Mouse (Mus musculus) layer of hippocampus, adult 9-10 months (tissue): ENCODE data around the gene Nsun2.
A peak's percentile ranks its signal among the peaks of the same experiment; 100 is the strongest.

Experiments used
- DNase-seq: peaks from one replicate; pipeline ENCODE4 v3.0.0; 2022; ENCODE audit warnings: low spot score

Nsun2 gene

GRCm38 (mm10) chr13:69524158-69524530, 9.4 kb upstream of the Nsun2 start:
- DNase-seq: no peak

- no peak for DNase-seq
Measured at GRCm38 (mm10) chr13:69525867-69526266, 7.7 kb upstream of the Nsun2 start.

GRCm38 (mm10) chr13:69528531-69528930, 5.0 kb upstream of the Nsun2 start:
- no peak for DNase-seq

- no peak for DNase-seq
Measured at GRCm38 (mm10) chr13:69530156-69530555, 3.4 kb upstream of the Nsun2 start.

GRCm38 (mm10) chr13:69530951-69531350, 2.6 kb upstream of the Nsun2 start:
- DNase-seq: no peak

- DNase-seq: no peak
Measured at GRCm38 (mm10) chr13:69531431-69531830, 2.1 kb upstream of the Nsun2 start.

GRCm38 (mm10) chr13:69532101-69532892, 1.2 kb upstream of the Nsun2 start:
- DNase-seq: no peak

GRCm38 (mm10) chr13:69532893-69533404, 597 bp upstream of the Nsun2 start:
- no peak for DNase-seq

- DNase-seq: no peak
Measured at GRCm38 (mm10) chr13:69534334-69534653, 748 bp downstream of the Nsun2 start, which contains the start of gene Tent4a. TSS of gene Tent4a (minus strand) at chr13:69534617.

- DNase-seq: peak; percentile 92
Measured at GRCm38 (mm10) chr13:69534654-69535551, 1.4 kb downstream of the Nsun2 start.

- no peak for DNase-seq
Measured at GRCm38 (mm10) chr13:69536021-69536420, 2.5 kb downstream of the Nsun2 start.

- DNase-seq: no peak
Measured at GRCm38 (mm10) chr13:69537366-69537765, 3.8 kb downstream of the Nsun2 start.

GRCm38 (mm10) chr13:69538327-69538726, 4.8 kb downstream of the Nsun2 start:
- DNase-seq: no peak

GRCm38 (mm10) chr13:69541209-69541608, 7.7 kb downstream of the Nsun2 start:
- DNase-seq: no peak

- no peak for DNase-seq
Measured at GRCm38 (mm10) chr13:69541776-69542175, 8.2 kb downstream of the Nsun2 start.

- no peak for DNase-seq
Measured at GRCm38 (mm10) chr13:69542571-69543352, 9.2 kb downstream of the Nsun2 start.

- DNase-seq: no peak
Measured at GRCm38 (mm10) chr13:69543595-69543994, 10.0 kb downstream of the Nsun2 start.

- no peak for DNase-seq
Measured at GRCm38 (mm10) chr13:69545019-69545418, 11.5 kb downstream of the Nsun2 start.

GRCm38 (mm10) chr13:69547488-69548180, 14.1 kb downstream of the Nsun2 start:
- no peak for DNase-seq

- no peak for DNase-seq
Measured at GRCm38 (mm10) chr13:69549980-69550379, 16.4 kb downstream of the Nsun2 start.

- DNase-seq: no peak
Measured at GRCm38 (mm10) chr13:69550831-69551230, 17.3 kb downstream of the Nsun2 start.

GRCm38 (mm10) chr13:69553024-69553423, 19.5 kb downstream of the Nsun2 start:
- DNase-seq: no peak
